Comparison of ENCODE assay signal across 8 mouse cellular contexts in genomic region chr3:88624951-88625350, GRCm38 (mm10). TPM values are rescaled to one million over a fixed set of nuclear protein-coding genes. Genes with fewer than 3 reads are reported as not detected.
DNase-seq lines count a peak whose midpoint lies in the region; ATAC-seq and TF ChIP-seq lines count a peak whose summit lies in the region.

No protein-coding gene starts in this region.

- H3K9me3 ChIP-seq in kidney, embryonic 16.5 days (ENCODE audit: low read length) = no peaks in the 10 kb centered on the region
- H3K9me3 ChIP-seq in heart, embryonic 10.5 days = no peaks in the 10 kb centered on the region
- no peaks in the 10 kb centered on the region for H3K9me3 ChIP-seq in liver, embryonic 13.5 days (replicated peaks)

- no peaks in the 10 kb centered on the region for H3K27me3 ChIP-seq in kidney, embryonic 16.5 days (ENCODE audit: insufficient read depth, low read length)
- H3K27me3 ChIP-seq in heart, embryonic 10.5 days (ENCODE audit: insufficient read depth, poor library complexity, severe bottlenecking) = no peaks in the 10 kb centered on the region
- 0 out of 2 replicates have a peak, but pooled peaks cover 5% of the 10 kb centered on the region for H3K27me3 ChIP-seq in liver, embryonic 13.5 days

- peak overlapping the region; percentile 99 for H3K27ac ChIP-seq in kidney, embryonic 16.5 days (ENCODE audit: low read length)
- 0 out of 2 replicates have a peak overlapping the region, but pooled peaks have one; percentile 2 for H3K27ac ChIP-seq in bone marrow, adult 2 months (ENCODE audit: control insufficient read depth, insufficient read depth, low read depth, low read length, poor library complexity)
- peak overlapping the region; percentile 99 for H3K27ac ChIP-seq in heart, embryonic 10.5 days
- H3K27ac ChIP-seq in liver, embryonic 13.5 days = peak overlapping the region; percentile 47

- no peak for ATAC-seq in kidney, embryonic 16.5 days (ENCODE audit: low FRiP score, low TSS enrichment)
- ATAC-seq in liver, embryonic 13.5 days (ENCODE audit: low read depth) = no peak
- no peak for ATAC-seq in erythroid progenitor cell, adult 5-6 weeks (replicated peaks; ENCODE audit: low FRiP score, poor library complexity, severe bottlenecking)

- TF ChIP-seq POLR2A in bone marrow, adult 2 months (IDR thresholded peaks at IDR 0.05; ENCODE audit: borderline replicate concordance, control insufficient read depth, low read depth, low read length) = no peak

- no peak for DNase-seq in kidney, adult 18-20 months
- DNase-seq in heart, embryonic 10.5 days (ENCODE audit: low spot score) = no peak
- no peak for DNase-seq in liver, embryonic 13.5 days
- DNase-seq in thymus, adult 18-20 months = no peak
- DNase-seq in right cerebral cortex, adult 2 months (ENCODE audit: low spot score in 2 of 2) = no peak

- peaks cover 62% of the 10 kb centered on the region for H3K4me1 ChIP-seq in kidney, embryonic 16.5 days (ENCODE audit: insufficient read depth, low read length)
- H3K4me1 ChIP-seq in bone marrow, adult 2 months (ENCODE audit: control insufficient read depth, insufficient read depth, low read length) = peaks cover 5% of the 10 kb centered on the region; the same call in 1 of the 2 replicates
- peaks cover 85% of the 10 kb centered on the region for H3K4me1 ChIP-seq in heart, embryonic 10.5 days
- H3K4me1 ChIP-seq in liver, embryonic 13.5 days (replicated peaks) = peaks cover 99% of the 10 kb centered on the region

- peaks cover 4% of the 10 kb centered on the region; the same call in 1 of the 2 replicates for H3K36me3 ChIP-seq in kidney, embryonic 16.5 days (ENCODE audit: insufficient read depth, low read length)
- peaks cover 43% of the 10 kb centered on the region for H3K36me3 ChIP-seq in heart, embryonic 10.5 days
- H3K36me3 ChIP-seq in liver, embryonic 13.5 days = peaks cover 9% of the 10 kb centered on the region

- 31% methylated on average over 2 of the region's 2 CpGs for WGBS in kidney, embryonic 16.5 days
- 16% methylated on average over 2 of the region's 2 CpGs for WGBS in bone marrow, adult 2 months
- 29% methylated on average over 2 of the region's 2 CpGs for WGBS in heart, embryonic 10.5 days
- WGBS in liver, embryonic 13.5 days (ENCODE audit: insufficient replicate concordance) = 27% methylated on average over 2 of the region's 2 CpGs

- no peak for TF ChIP-seq CTCF in bone marrow, adult 2 months (IDR thresholded peaks at IDR 0.05; ENCODE audit: control insufficient read depth, insufficient read depth, low read length)

- H3K4me3 ChIP-seq in kidney, embryonic 16.5 days (ENCODE audit: low read length) = peak overlapping the region; percentile 84; the same call in 1 of the 2 replicates
- no peak overlapping the region for H3K4me3 ChIP-seq in bone marrow, adult 2 months (replicated peaks; ENCODE audit: control insufficient read depth, low read depth, low read length)
- peak overlapping the region; percentile 90 for H3K4me3 ChIP-seq in heart, embryonic 10.5 days
- no peak overlapping the region for H3K4me3 ChIP-seq in liver, embryonic 13.5 days (replicated peaks)

- H3K9ac ChIP-seq in kidney, embryonic 16.5 days (replicated peaks; ENCODE audit: low read length) = peak overlapping the region; percentile 97
- 0 out of 2 replicates have a peak overlapping the region, but pooled peaks have one; percentile 9 for H3K9ac ChIP-seq in liver, embryonic 13.5 days

- H3K4me2 ChIP-seq in kidney, embryonic 16.5 days (replicated peaks; ENCODE audit: low read depth, low read length) = peak overlapping the region; percentile 88
- H3K4me2 ChIP-seq in liver, embryonic 13.5 days = peak overlapping the region; percentile 99

RNA-seq across cellular contexts. Expression of gene Arhgef2, which starts 19.2 kb away (rescaled TPM):
- 103 and 119 TPM in 2 replicates for polyA plus RNA-seq in kidney, embryonic 16.5 days (2015; fragmentation: Nextera tagmentation; extraction: Ambion mirVana)
- 39.3 and 96.1 TPM in 2 replicates for polyA plus RNA-seq in bone marrow, adult 2 months (2011; ENCODE audit: insufficient read depth, insufficient read length, low replicate concordance, missing spikeins)
- polyA plus RNA-seq in heart, embryonic 10.5 days (2016; fragmentation: Nextera tagmentation; extraction: Ambion mirVana) = 82.5 and 108 TPM in 2 replicates
- polyA plus RNA-seq in liver, embryonic 13.5 days (2015; fragmentation: Nextera tagmentation; extraction: Ambion mirVana) = 16.4 and 17.9 TPM in 2 replicates
- 17.7 and 23.9 TPM in 2 replicates for total RNA-seq in erythroid progenitor cell, adult 5-6 weeks (2015; ENCODE audit: low replicate concordance)
- total RNA-seq in erythroid progenitor cell, adult 5-6 weeks (2017; ENCODE audit: low replicate concordance) = 12.7 and 15.7 TPM in 2 replicates

RNA-seq across cellular contexts. Expression of gene Rxfp4, which starts 28.0 kb away (rescaled TPM):
- not detected in 2 replicates for polyA plus RNA-seq in kidney, embryonic 16.5 days (2015; fragmentation: Nextera tagmentation; extraction: Ambion mirVana)
- not detected in 2 replicates for polyA plus RNA-seq in bone marrow, adult 2 months (2011; ENCODE audit: insufficient read depth, insufficient read length, low replicate concordance, missing spikeins)
- not detected in 2 replicates for polyA plus RNA-seq in heart, embryonic 10.5 days (2016; fragmentation: Nextera tagmentation; extraction: Ambion mirVana)
- not detected in 2 replicates for polyA plus RNA-seq in liver, embryonic 13.5 days (2015; fragmentation: Nextera tagmentation; extraction: Ambion mirVana)
- not detected in 2 replicates for total RNA-seq in erythroid progenitor cell, adult 5-6 weeks (2015; ENCODE audit: low replicate concordance)
- total RNA-seq in erythroid progenitor cell, adult 5-6 weeks (2017; ENCODE audit: low replicate concordance) = not detected in 2 replicates

RNA-seq across cellular contexts. Expression of gene Ssr2, which starts 49.3 kb away (rescaled TPM):
- 269 and 323 TPM in 2 replicates for polyA plus RNA-seq in kidney, embryonic 16.5 days (2015; fragmentation: Nextera tagmentation; extraction: Ambion mirVana)
- polyA plus RNA-seq in bone marrow, adult 2 months (2011; ENCODE audit: insufficient read depth, insufficient read length, low replicate concordance, missing spikeins) = 46.1 and 84.8 TPM in 2 replicates
- polyA plus RNA-seq in heart, embryonic 10.5 days (2016; fragmentation: Nextera tagmentation; extraction: Ambion mirVana) = 184 and 207 TPM in 2 replicates
- 187 and 206 TPM in 2 replicates for polyA plus RNA-seq in liver, embryonic 13.5 days (2015; fragmentation: Nextera tagmentation; extraction: Ambion mirVana)
- total RNA-seq in erythroid progenitor cell, adult 5-6 weeks (2015; ENCODE audit: low replicate concordance) = 97.7 and 101 TPM in 2 replicates
- total RNA-seq in erythroid progenitor cell, adult 5-6 weeks (2017; ENCODE audit: low replicate concordance) = 23.9 and 50.2 TPM in 2 replicates

Comparison
In these comparisons a context has a peak if more than half of its experiments do, and no peak if none do; other contexts are left out.
1. H3K27ac ChIP-seq: peak in every context shown above with its lines; median percentile 99 in kidney, embryonic 16.5 days; 99 in heart, embryonic 10.5 days; 47 in liver, embryonic 13.5 days; 2 in bone marrow, adult 2 months.
2. H3K4me3 ChIP-seq: peak in kidney, embryonic 16.5 days (single experiment) and heart, embryonic 10.5 days (single experiment); none in bone marrow, adult 2 months (single experiment) and liver, embryonic 13.5 days (single experiment).